Mouse (Mus musculus) megakaryocyte, embryonic 14.5 days (primary cell): Measurements from ENCODE around the gene Igfbp2.

Experiments
- FLI1 ChIP-seq: IDR thresholded peaks from 2 replicates; pipeline ENCODE4 v1.6.1; 2012; ENCODE audit warnings: low read length, inconsistent platforms, mixed read lengths
- GATA1 ChIP-seq: IDR thresholded peaks from 3 replicates; pipeline ENCODE4 v1.6.1; 2012; ENCODE audit warnings: mixed read lengths, low read length, inconsistent platforms, borderline replicate concordance

GRCm38 (mm10) chr1:72873511-72874286, 49.4 kb downstream of the Igfbp2 start:
- TF ChIP-seq GATA1 = no peak
- no peak for TF ChIP-seq FLI1
